Mouse (Mus musculus) small intestine, adult 2 months (tissue): ENCODE results near the gene Tex19.1. TPM values are rescaled to one million over a fixed set of nuclear protein-coding genes. Genes with fewer than 3 reads are reported as not detected.
"Not testable (repeated sequence)": the region's sequence is repeated elsewhere in the genome, so short reads cannot be mapped to it uniquely, and the experiment has no call there.

Experiments used
- H3K27ac ChIP-seq: fragments of 200-500 bp; 2 replicates; pipeline ENCODE4 v1.5.1; 2012; ENCODE audit warnings: low read depth, low read length, control low read depth, inconsistent platforms; ENCODE audit not compliant: insufficient read depth
- H3K27me3 ChIP-seq: fragments of 200-500 bp; 2 replicates; pipeline ENCODE4 v1.6.1; 2012; ENCODE audit warnings: mild to moderate bottlenecking, moderate library complexity, low read length, inconsistent platforms; ENCODE audit not compliant: control insufficient read depth, insufficient read depth
- H3K36me3 ChIP-seq: fragments of 200-500 bp; 2 replicates; pipeline ENCODE4 v1.6.1; 2012; ENCODE audit warnings: mild to moderate bottlenecking, low read length, control low read depth, inconsistent platforms; ENCODE audit not compliant: control insufficient read depth, insufficient read depth
- H3K4me1 ChIP-seq: fragments of 200-500 bp; 2 replicates; pipeline ENCODE4 v1.6.1; 2012; ENCODE audit warnings: low read length, inconsistent platforms, mixed read lengths; ENCODE audit not compliant: control insufficient read depth, insufficient read depth, insufficient read length
- H3K4me3 ChIP-seq: fragments of 200-500 bp; 2 replicates; pipeline ENCODE4 v1.5.1; 2012; ENCODE audit warnings: low read depth, mild to moderate bottlenecking, control low read depth, inconsistent platforms, low read length, moderate library complexity
- CTCF ChIP-seq: fragments of 200-500 bp; IDR thresholded peaks from 2 replicates; pipeline ENCODE4 v1.5.1; 2012; ENCODE audit warnings: low read depth, mild to moderate bottlenecking, control low read depth, inconsistent platforms, low read length, moderate library complexity, mixed read lengths; ENCODE audit not compliant: insufficient replicate concordance, insufficient read length; ENCODE audit errors: extremely low read depth
- POLR2A ChIP-seq: fragments of 200-500 bp; IDR thresholded peaks from 2 replicates; pipeline ENCODE4 v1.6.1; 2012; ENCODE audit warnings: low read depth, mild to moderate bottlenecking, control low read depth, inconsistent platforms, low read length, moderate library complexity
- WGBS: fragments of 180-500 bp; shearing (Covaris S2); methylation state at CpG from one replicate; pipeline ENCODE4 v1.1.7; 2018; 5-methylcytosine and 5-hydroxymethylcytosine counted together
- polyA plus RNA-seq: library from polyadenylated mRNA; depleted of rRNA; stranded (reverse); fragments of >200 nt; gene quantifications from 2 replicates; pipeline ENCODE4 v1.2.3, GENCODE M21; 2012; rRNA removed

Tex19.1 gene
- not detected in 2 replicates for polyA plus RNA-seq

- TF ChIP-seq CTCF (no peak), POLR2A (no peak)
- Histone ChIP-seq H3K27ac (no peak within 1 kb of the TSS), H3K4me1 (no peaks in the 10 kb centered on the region), H3K27me3 (no peaks in the 10 kb centered on the region), H3K4me3 (no peak within 1 kb of the TSS), H3K36me3 (no peaks in the 10 kb centered on the region)
- 94% methylated on average over 22 of the region's 22 CpGs for WGBS
These were observed at the start of gene Tex19.1 for GRCm38 (mm10) chr11:121145865-121146264. Gene Tex19.1 (plus strand): TSS chr11:121146143.

- TF ChIP-seq CTCF (no peak), POLR2A (no peak)
- H3K4me1 ChIP-seq = peaks cover 28% of the 10 kb centered on the region
- no peaks in the 10 kb centered on the region for H3K27me3 ChIP-seq
- H3K27ac ChIP-seq = peak overlapping the region; percentile 90
- no peaks in the 10 kb centered on the region for H3K36me3 ChIP-seq
- 28% methylated on average over 7 of the region's 7 CpGs for WGBS
- H3K4me3 ChIP-seq = no peak overlapping the region
These were observed 46.2 kb upstream of the Tex19.1 start for GRCm38 (mm10) chr11:121099762-121100161.

- Histone ChIP-seq H3K36me3 (no peaks in the 10 kb centered on the region), H3K27me3 (no peaks in the 10 kb centered on the region), H3K4me3 (no peak overlapping the region), H3K4me1 (peaks cover 28% of the 10 kb centered on the region), H3K27ac (peak overlapping the region; percentile 90)
- 17% methylated on average over 7 of the region's 7 CpGs for WGBS
- TF ChIP-seq POLR2A (no peak), CTCF (no peak)
These were observed 45.3 kb upstream of the Tex19.1 start for GRCm38 (mm10) chr11:121100692-121101091.

- H3K4me1 ChIP-seq = peaks cover 28% of the 10 kb centered on the region
- H3K27me3 ChIP-seq = no peaks in the 10 kb centered on the region
- no peaks in the 10 kb centered on the region for H3K36me3 ChIP-seq
- TF ChIP-seq CTCF = no peak
- no peak for TF ChIP-seq POLR2A
- WGBS = 27% methylated on average over 4 of the region's 4 CpGs
- H3K27ac ChIP-seq = peak overlapping the region; percentile 87
- H3K4me3 ChIP-seq = no peak overlapping the region
These were observed 44.7 kb upstream of the Tex19.1 start for GRCm38 (mm10) chr11:121101124-121101805.

- H3K4me3 ChIP-seq, H3K27me3 ChIP-seq, H3K36me3 ChIP-seq, H3K4me1 ChIP-seq, H3K27ac ChIP-seq: not testable (repeated sequence)
- 89% methylated on average over 1 of the region's 1 CpGs for WGBS
These were observed 38.7 kb upstream of the Tex19.1 start for GRCm38 (mm10) chr11:121107242-121107641.

GRCm38 (mm10) chr11:121108061-121108460 lies 37.9 kb upstream of the Tex19.1 start:
- H3K27me3 ChIP-seq = no peaks in the 10 kb centered on the region
- TF ChIP-seq POLR2A (no peak), CTCF (no peak)
- 77% methylated on average over 9 of the region's 9 CpGs for WGBS
- H3K4me1 ChIP-seq = peaks cover 3% of the 10 kb centered on the region; the same call in 1 of the 2 replicates
- no peaks in the 10 kb centered on the region for H3K36me3 ChIP-seq
- H3K27ac ChIP-seq = no peak overlapping the region
- no peak overlapping the region for H3K4me3 ChIP-seq

- 14% methylated on average over 2 of the region's 2 CpGs for WGBS
- no peak overlapping the region for H3K4me3 ChIP-seq
- peaks cover 3% of the 10 kb centered on the region; the same call in 1 of the 2 replicates for H3K4me1 ChIP-seq
- H3K27me3 ChIP-seq = no peaks in the 10 kb centered on the region
- TF ChIP-seq POLR2A (no peak), CTCF (no peak)
- no peak overlapping the region for H3K27ac ChIP-seq
- H3K36me3 ChIP-seq = no peaks in the 10 kb centered on the region
These were observed 36.0 kb upstream of the Tex19.1 start for GRCm38 (mm10) chr11:121109986-121110385.

GRCm38 (mm10) chr11:121111051-121111450 lies 34.9 kb upstream of the Tex19.1 start:
- Histone ChIP-seq H3K27ac (no peak overlapping the region), H3K4me1 (peaks cover 3% of the 10 kb centered on the region; the same call in 1 of the 2 replicates), H3K27me3 (no peaks in the 10 kb centered on the region), H3K36me3 (no peaks in the 10 kb centered on the region), H3K4me3 (no peak overlapping the region)
- 83% methylated on average over 3 of the region's 3 CpGs for WGBS
- TF ChIP-seq POLR2A = no peak
- TF ChIP-seq CTCF = no peak
